Mouse (Mus musculus) liver, embryonic 15.5 days (tissue): ENCODE measurements around the gene Foxo3. TPM values are rescaled to one million over a fixed set of nuclear protein-coding genes. Genes with fewer than 3 reads are reported as not detected.

ENCODE experiments used
- ATAC-seq: fragments of 200-750 bp; cut with Nextera tagmentation; 2 replicates; pipeline ENCODE4 v1.8.0; 2017; ENCODE audit warnings: moderate number of reproducible peaks, mild to moderate bottlenecking, moderate library complexity; ENCODE audit not compliant: insufficient read depth
- H3K27ac ChIP-seq: fragments of 300-500 bp; sonication (generic); replicated peaks from 2 replicates; pipeline ENCODE4 v1.5.1; 2015; ENCODE audit warnings: mild to moderate bottlenecking, inconsistent platforms
- H3K27me3 ChIP-seq: fragments of 300-500 bp; sonication (generic); 2 replicates; pipeline ENCODE4 v1.6.1; 2015; ENCODE audit warnings: mild to moderate bottlenecking, inconsistent platforms
- H3K36me3 ChIP-seq: fragments of 300-500 bp; sonication (generic); replicated peaks from 2 replicates; pipeline ENCODE4 v1.6.1; 2015; ENCODE audit warnings: moderate library complexity, mild to moderate bottlenecking, inconsistent platforms
- H3K4me1 ChIP-seq: fragments of 300-500 bp; sonication (generic); replicated peaks from 2 replicates; pipeline ENCODE4 v1.6.1; 2015; ENCODE audit warnings: inconsistent platforms
- H3K4me2 ChIP-seq: fragments of 300-500 bp; sonication (generic); 2 replicates; pipeline ENCODE4 v1.6.1; 2015; ENCODE audit warnings: moderate library complexity, mild to moderate bottlenecking, inconsistent platforms
- H3K4me3 ChIP-seq: fragments of 300-500 bp; sonication (generic); replicated peaks from 2 replicates; pipeline ENCODE4 v1.5.1; 2015; ENCODE audit warnings: mild to moderate bottlenecking, inconsistent platforms
- H3K9ac ChIP-seq: fragments of 300-500 bp; sonication (generic); 2 replicates; pipeline ENCODE4 v1.6.1; 2015; ENCODE audit warnings: moderate library complexity, mild to moderate bottlenecking, inconsistent platforms
- H3K9me3 ChIP-seq: fragments of 300-500 bp; sonication (generic); replicated peaks from 2 replicates; pipeline ENCODE4 v1.6.1; 2016; ENCODE audit warnings: inconsistent platforms
- WGBS: fragments of 180-500 bp; shearing (Covaris S2); methylation state at CpG from one replicate; pipeline ENCODE4 v1.1.7; 2015; ENCODE audit warnings: mixed read lengths; ENCODE audit not compliant: insufficient replicate concordance; 5-methylcytosine and 5-hydroxymethylcytosine counted together
- polyA plus RNA-seq: library from polyadenylated mRNA; unstranded; fragments of >200 nt; fragmentation: Nextera tagmentation; extraction: Ambion mirVana; gene quantifications from 2 replicates; pipeline ENCODE4 v1.2.1, GENCODE M21; 2015

Foxo3 gene
- 15.1 and 15.9 TPM in 2 replicates for polyA plus RNA-seq

DNA sequence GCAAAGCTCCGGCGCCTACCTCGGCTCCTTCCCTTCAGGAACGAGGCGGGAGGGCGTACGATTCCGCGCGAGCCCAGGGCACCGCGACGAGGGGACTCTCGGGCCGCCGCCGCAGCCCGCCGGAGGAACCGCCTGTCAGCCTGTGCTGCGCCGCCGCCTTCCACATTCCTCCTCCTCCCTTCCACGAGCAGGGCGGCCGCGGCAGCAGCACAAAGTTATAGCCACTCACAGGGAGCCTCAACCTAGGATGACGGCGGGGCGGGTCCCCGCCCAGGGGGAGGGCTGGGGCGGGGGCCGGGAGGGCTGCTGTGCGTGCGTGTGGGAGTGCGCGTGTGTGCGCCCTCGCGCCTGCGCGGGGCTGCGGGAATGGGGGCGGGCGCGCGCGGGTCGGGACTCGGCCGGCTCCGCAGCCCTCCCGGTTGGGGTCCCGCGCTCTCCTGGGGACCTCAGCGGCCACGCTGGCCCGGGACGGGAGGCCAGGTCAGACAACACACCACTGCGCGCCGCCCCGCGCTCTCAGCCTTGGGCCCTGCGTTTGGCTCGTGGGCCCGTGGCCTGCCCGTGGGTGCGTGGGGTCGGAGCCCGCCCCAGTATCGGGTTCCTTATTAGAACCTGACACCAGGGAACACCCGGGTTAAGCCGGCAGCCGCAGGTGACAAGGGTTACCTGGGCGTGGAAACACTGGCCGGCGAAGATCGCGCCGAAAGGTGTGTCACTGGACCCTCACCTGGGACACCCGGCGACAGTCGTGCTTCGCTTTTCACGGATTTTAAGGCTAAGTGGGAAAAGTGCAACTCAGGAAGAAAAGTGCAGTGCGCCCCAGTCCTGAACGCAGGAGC is at the start of gene Foxo3:
Gene Foxo3, minus strand, starts transcription at position 249 of the 839 bp plus-strand sequence.
- H3K27ac ChIP-seq, result peak within 1 kb of the TSS; percentile 96
- no peaks in the 10 kb centered on the region for H3K9me3 ChIP-seq
- peak within 1 kb of the TSS; percentile 100 for H3K4me2 ChIP-seq
- H3K9ac ChIP-seq, result peak within 1 kb of the TSS; percentile 98
- no peaks in the 10 kb centered on the region for H3K27me3 ChIP-seq
- peaks cover 40% of the 10 kb centered on the region for H3K4me1 ChIP-seq
- peak; percentile 74 for ATAC-seq
- peaks cover 29% of the 10 kb centered on the region for H3K36me3 ChIP-seq
- WGBS, result under 1% methylated on average over 85 of the region's 88 CpGs
- peak within 1 kb of the TSS; percentile 95 for H3K4me3 ChIP-seq

DNA sequence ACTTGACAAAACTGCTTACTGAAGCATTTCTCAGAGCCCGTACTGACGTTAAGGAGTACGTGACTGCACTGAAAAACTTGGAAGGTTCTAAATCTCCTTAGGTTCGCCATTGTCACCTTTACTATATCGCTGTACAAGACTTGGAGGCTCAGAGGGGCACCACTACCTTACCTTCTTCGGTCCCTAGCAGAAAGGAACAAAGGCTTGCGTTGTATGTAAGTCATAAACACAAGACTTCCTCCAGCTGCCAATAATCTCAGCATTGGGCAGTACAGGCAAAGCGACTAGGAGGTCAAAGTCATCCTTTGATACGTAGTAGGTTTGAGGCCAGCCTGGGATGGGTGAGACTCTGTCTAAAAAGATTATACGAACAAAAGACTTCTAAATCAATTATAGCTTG is 48.8 kb upstream of the Foxo3 start:
- no peak overlapping the region for H3K4me3 ChIP-seq
- H3K9ac ChIP-seq, result no peak overlapping the region
- H3K36me3 ChIP-seq, result no peaks in the 10 kb centered on the region
- H3K27me3 ChIP-seq, result no peaks in the 10 kb centered on the region
- no peak overlapping the region for H3K4me2 ChIP-seq
- ATAC-seq, result no peak
- H3K9me3 ChIP-seq, result no peaks in the 10 kb centered on the region
- 75% methylated on average over 10 of the region's 10 CpGs for WGBS
- H3K4me1 ChIP-seq, result no peaks in the 10 kb centered on the region
- H3K27ac ChIP-seq, result no peak overlapping the region

DNA sequence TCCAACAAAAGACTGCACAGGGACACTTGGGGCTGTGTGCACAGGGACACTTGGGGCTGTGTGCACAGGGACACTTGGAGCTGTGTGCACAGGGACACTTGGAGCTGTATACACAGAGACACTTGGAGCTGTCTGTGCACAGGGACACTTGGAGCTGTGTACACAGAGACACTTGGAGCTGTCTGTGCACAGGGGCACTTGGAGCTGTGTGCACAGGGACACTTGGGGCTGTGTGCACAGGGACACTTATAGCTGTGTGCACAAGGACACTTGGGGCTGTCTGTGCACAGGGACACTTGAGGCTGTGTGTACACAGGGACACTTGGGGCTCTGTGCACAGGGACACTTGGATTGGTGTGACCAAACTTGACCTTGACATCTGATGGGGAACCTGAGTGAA is 47.4 kb upstream of the Foxo3 start:
- no peaks in the 10 kb centered on the region for H3K36me3 ChIP-seq
- H3K9ac ChIP-seq, result no peak overlapping the region
- no peaks in the 10 kb centered on the region for H3K27me3 ChIP-seq
- no peak overlapping the region for H3K4me2 ChIP-seq
- no peaks in the 10 kb centered on the region for H3K9me3 ChIP-seq
- no peaks in the 10 kb centered on the region for H3K4me1 ChIP-seq
- no peak for ATAC-seq
- H3K4me3 ChIP-seq, result no peak overlapping the region
- no peak overlapping the region for H3K27ac ChIP-seq

DNA sequence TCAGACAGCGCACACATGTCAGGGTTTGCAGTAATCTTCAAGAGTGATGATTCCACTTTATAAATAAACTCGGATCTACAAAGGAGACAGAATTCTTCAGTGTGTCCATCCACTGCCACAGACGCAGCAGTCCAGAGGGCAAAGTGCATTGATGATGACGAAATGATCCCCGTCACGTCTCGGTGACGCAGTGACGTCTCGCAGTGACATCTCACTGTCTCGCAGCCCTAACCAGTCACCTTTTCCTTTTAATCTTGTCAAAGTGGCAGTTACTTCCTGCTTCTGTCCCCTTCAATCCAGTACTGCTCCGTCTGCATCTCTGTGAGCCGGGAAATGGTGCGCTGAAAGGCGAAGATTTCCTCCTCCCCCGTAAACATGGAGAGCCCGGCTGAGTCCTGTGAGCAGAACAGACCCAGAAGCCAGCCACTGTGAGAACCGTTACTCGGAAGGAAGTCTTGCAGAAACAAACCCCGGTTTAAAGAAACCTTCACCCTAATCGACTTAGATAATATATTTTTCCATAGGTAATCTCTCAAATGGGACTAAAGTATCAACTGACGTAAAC is 36.7 kb upstream of the Foxo3 start:
- H3K4me2 ChIP-seq, result no peak overlapping the region
- no peak overlapping the region for H3K27ac ChIP-seq
- WGBS, result 57% methylated on average over 22 of the region's 22 CpGs
- H3K9me3 ChIP-seq, result no peaks in the 10 kb centered on the region
- no peak for ATAC-seq
- no peak overlapping the region for H3K4me3 ChIP-seq
- 0 out of 2 replicates have a peak, but pooled peaks cover 3% of the 10 kb centered on the region for H3K4me1 ChIP-seq
- peaks cover 5% of the 10 kb centered on the region; the same call in 1 of the 2 replicates for H3K27me3 ChIP-seq
- no peak overlapping the region for H3K9ac ChIP-seq
- H3K36me3 ChIP-seq, result no peaks in the 10 kb centered on the region

DNA sequence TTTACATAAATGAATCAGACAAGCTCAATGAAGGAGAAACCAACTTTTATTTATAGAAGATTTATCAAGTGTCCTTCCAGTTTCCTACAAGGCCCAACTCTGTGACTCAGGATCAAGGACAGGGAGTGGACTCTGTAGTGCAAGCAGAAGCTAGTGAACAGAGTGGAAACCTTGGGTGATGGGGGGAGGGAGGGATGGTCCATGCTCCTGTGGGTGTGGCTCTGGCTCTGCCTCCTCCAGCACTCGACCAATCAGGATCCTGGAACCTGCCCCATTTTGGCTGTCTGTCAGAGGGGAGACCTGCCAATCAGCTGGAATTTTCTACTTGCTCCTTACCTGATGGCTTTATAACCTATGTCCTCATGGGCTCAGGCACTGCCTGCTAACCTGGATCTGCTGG is 36.0 kb upstream of the Foxo3 start:
- no peak for ATAC-seq
- Histone ChIP-seq H3K36me3 (no peaks in the 10 kb centered on the region), H3K4me1 (0 out of 2 replicates have a peak, but pooled peaks cover 5% of the 10 kb centered on the region), H3K9me3 (no peaks in the 10 kb centered on the region), H3K9ac (no peak overlapping the region), H3K4me3 (no peak overlapping the region), H3K4me2 (no peak overlapping the region), H3K27ac (no peak overlapping the region), H3K27me3 (peaks cover 10% of the 10 kb centered on the region)
- 52% methylated on average over 1 of the region's 1 CpGs for WGBS

DNA sequence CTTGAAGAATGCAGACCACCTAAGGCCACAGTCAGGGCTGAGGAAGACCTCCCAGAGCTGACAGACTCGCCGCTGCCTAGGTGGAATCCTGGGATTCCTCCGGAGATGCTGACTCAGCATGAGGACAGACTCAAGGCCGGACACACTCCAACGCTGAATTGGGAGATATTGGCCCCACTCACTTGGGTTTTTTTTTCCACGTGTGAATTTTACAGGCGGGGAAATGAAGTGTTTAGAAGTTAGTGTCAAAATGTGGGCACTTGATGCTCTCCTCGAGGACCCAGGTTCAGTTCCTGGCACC is 32.1 kb upstream of the Foxo3 start:
- no peak for ATAC-seq
- Histone ChIP-seq H3K4me2 (peak overlapping the region; percentile 49; the same call in 1 of the 2 replicates), H3K4me3 (no peak overlapping the region), H3K9ac (no peak overlapping the region), H3K27ac (no peak overlapping the region), H3K9me3 (no peaks in the 10 kb centered on the region), H3K27me3 (peaks cover 10% of the 10 kb centered on the region), H3K36me3 (no peaks in the 10 kb centered on the region), H3K4me1 (0 out of 2 replicates have a peak, but pooled peaks cover 5% of the 10 kb centered on the region)
- 33% methylated on average over 8 of the region's 8 CpGs for WGBS

DNA sequence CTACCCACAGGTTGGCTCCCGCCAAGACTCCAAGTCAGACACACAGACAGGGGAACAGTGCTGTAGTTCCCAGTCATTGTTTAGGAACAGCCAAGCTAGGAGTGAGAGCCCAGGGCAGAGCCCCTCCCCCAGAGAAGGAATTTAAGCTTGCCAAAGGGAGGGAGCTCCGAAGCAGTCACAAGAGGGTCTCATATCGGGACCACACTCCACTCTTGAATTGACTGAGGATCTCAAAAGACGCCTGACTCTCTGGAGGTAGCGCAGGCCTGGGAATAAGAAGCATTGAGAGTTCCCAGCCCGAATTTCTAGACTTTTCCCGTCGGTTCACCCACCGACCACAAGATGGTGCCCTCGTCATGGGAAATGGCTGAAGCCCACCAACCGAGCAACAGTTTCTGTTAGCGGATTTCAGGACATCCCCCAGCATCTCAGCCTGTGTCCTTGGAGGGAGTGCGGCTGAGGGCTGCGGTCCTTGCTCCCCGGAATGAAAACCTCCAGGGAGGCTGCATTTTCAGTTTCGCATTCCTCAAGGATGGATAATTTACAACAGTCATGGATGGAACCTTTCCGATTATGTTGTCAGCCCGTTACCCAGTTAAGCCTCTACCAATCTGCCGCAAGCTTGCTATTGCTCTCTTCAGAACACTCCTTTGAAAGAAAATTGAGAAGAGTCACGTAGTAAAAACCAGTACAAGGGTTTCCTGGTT is 31.6 kb upstream of the Foxo3 start:
- H3K36me3 ChIP-seq, result no peaks in the 10 kb centered on the region
- 0 out of 2 replicates have a peak, but pooled peaks cover 5% of the 10 kb centered on the region for H3K4me1 ChIP-seq
- H3K4me3 ChIP-seq, result no peak overlapping the region
- no peak for ATAC-seq
- H3K9ac ChIP-seq, result no peak overlapping the region
- peak overlapping the region; percentile 49 for H3K4me2 ChIP-seq
- H3K27me3 ChIP-seq, result peaks cover 12% of the 10 kb centered on the region
- no peaks in the 10 kb centered on the region for H3K9me3 ChIP-seq
- 12% methylated on average over 20 of the region's 20 CpGs for WGBS
- H3K27ac ChIP-seq, result no peak overlapping the region

DNA sequence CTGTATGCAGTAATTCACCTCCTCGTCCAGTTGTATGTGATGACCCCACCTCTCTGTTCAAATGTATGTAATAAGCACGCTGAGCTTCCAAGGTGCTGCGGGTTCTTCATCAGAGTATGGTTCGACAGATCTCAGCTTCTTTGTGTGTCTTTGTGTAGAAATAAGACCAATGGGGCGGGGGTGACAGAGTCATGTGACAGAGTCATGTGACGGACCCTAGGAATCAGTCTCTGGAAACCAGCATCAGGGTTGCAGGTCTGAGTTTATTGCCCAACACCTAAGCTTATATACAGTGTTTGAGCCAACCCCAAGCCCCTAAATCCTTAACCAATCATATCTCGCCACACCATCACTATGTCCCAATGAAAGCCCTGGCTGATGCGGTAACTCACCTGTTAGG is 29.9 kb upstream of the Foxo3 start:
- Histone ChIP-seq H3K9me3 (no peaks in the 10 kb centered on the region), H3K27me3 (peaks cover 13% of the 10 kb centered on the region), H3K27ac (no peak overlapping the region), H3K4me3 (no peak overlapping the region), H3K4me1 (0 out of 2 replicates have a peak, but pooled peaks cover 5% of the 10 kb centered on the region), H3K9ac (no peak overlapping the region), H3K4me2 (no peak overlapping the region), H3K36me3 (no peaks in the 10 kb centered on the region)
- WGBS, result 73% methylated on average over 8 of the region's 8 CpGs
- no peak for ATAC-seq

DNA sequence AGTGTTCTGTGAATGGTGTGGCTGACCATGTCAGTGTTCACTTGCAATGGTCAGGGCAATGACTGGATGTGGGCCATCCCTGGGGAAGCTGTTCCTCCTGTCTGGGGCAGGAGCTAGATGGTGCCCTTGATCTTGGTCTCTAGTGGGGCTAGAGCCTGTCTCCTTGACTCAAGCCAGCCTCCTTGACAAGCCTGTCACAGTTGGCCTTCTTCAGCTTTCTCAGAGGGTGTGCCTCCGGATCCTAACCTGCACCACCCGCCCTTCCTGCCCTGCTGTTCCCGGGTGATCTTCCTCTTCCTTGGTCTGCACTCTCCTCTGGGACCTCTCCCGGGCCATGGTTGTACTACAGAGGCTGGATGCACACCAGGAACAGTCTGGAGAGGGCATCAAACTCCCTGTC is 24.2 kb upstream of the Foxo3 start:
- peaks cover 3% of the 10 kb centered on the region; the same call in 1 of the 2 replicates for H3K27me3 ChIP-seq
- ATAC-seq, result no peak
- H3K9ac ChIP-seq, result no peak overlapping the region
- WGBS, result 36% methylated on average over 4 of the region's 4 CpGs
- H3K4me3 ChIP-seq, result no peak overlapping the region
- no peak overlapping the region for H3K27ac ChIP-seq
- peaks cover 18% of the 10 kb centered on the region for H3K4me1 ChIP-seq
- H3K4me2 ChIP-seq, result no peak overlapping the region
- H3K36me3 ChIP-seq, result no peaks in the 10 kb centered on the region
- no peaks in the 10 kb centered on the region for H3K9me3 ChIP-seq

DNA sequence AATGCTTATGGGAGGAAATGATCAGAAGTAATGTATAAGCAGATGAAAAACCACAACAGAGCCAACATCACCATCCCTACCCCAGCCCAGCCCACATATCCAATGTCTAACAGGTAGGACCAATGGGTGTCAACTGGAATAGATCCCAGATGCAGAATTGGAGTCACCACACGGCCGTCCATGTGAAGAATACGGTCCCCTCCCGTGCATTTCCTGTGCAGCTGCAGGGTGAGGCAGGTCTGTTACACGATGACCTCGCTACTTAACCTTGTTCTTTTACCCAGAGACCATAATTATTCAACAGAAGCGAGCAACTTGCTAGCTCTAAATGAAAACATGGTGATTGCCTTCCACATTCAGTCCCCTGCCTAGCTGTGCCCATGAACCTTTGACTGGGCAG is 23.4 kb upstream of the Foxo3 start:
- Histone ChIP-seq H3K4me1 (peaks cover 21% of the 10 kb centered on the region), H3K4me2 (no peak overlapping the region), H3K9me3 (no peaks in the 10 kb centered on the region), H3K27me3 (peaks cover 3% of the 10 kb centered on the region; the same call in 1 of the 2 replicates), H3K27ac (no peak overlapping the region), H3K9ac (no peak overlapping the region), H3K4me3 (no peak overlapping the region), H3K36me3 (no peaks in the 10 kb centered on the region)
- 32% methylated on average over 7 of the region's 7 CpGs for WGBS
- ATAC-seq, result no peak

DNA sequence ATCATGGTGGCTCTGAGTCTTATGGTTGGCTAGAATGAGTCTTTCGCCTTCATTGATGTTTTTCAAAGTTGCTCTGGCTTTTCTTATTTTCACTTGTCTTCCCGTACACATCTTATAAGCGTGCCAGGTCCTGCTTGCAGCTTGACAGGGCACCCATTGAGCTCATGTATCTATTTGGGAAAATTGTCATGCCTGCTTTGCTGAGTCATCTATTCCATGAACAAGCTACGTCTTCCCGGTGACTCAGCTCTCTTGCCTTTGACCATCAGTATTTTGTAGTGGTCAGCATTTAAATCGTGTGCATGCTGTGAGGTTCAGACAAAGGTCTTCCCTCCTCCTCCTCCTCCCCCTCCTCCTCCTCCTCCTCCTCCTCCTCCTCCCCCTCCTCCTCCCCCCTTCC is 22.9 kb upstream of the Foxo3 start:
- Histone ChIP-seq H3K9ac (no peak overlapping the region), H3K27ac (no peak overlapping the region), H3K4me1 (peaks cover 25% of the 10 kb centered on the region), H3K4me2 (no peak overlapping the region), H3K4me3 (no peak overlapping the region), H3K36me3 (no peaks in the 10 kb centered on the region), H3K9me3 (no peaks in the 10 kb centered on the region), H3K27me3 (peaks cover 3% of the 10 kb centered on the region; the same call in 1 of the 2 replicates)
- WGBS, result 63% methylated on average over 6 of the region's 6 CpGs
- ATAC-seq, result no peak
